Mouse (Mus musculus): ENCODE data around the gene Gm8994. TPM values are rescaled to one million over a fixed set of nuclear protein-coding genes. Genes with fewer than 3 reads are reported as not detected.
"Not testable (repeated sequence)": the region's sequence is repeated elsewhere in the genome, so short reads cannot be mapped to it uniquely, and the experiment has no call there.

Gm8994 gene
- polyA plus RNA-seq, 1 experiment from 2014 or later: not detected

GRCm38 (mm10) chr6:136328416-136328815, 1.1 kb downstream of the Gm8994 start:
- not testable (repeated sequence) for H3K4me2 ChIP-seq (replicated peaks); H3K4me1 ChIP-seq; H3K4me3 ChIP-seq; H3K27ac ChIP-seq; H3K36me3 ChIP-seq; H3K27me3 ChIP-seq; ATAC-seq (ENCODE audit: low FRiP score); H3K9ac ChIP-seq; H3K9me3 ChIP-seq (replicated peaks)
- 95% methylated on average over 26 of the region's 26 CpGs for WGBS

GRCm38 (mm10) chr6:136340669-136341068, 13.3 kb downstream of the Gm8994 start:
- H3K4me2 ChIP-seq (replicated peaks): no peak overlapping the region
- no peak overlapping the region for H3K27ac ChIP-seq
- 88% methylated on average over 5 of the region's 5 CpGs for WGBS
- no peak for ATAC-seq (ENCODE audit: low FRiP score)
- no peaks in the 10 kb centered on the region for H3K4me1 ChIP-seq
- no peaks in the 10 kb centered on the region for H3K9me3 ChIP-seq (replicated peaks)
- H3K9ac ChIP-seq: no peak overlapping the region
- H3K27me3 ChIP-seq: no peaks in the 10 kb centered on the region
- no peaks in the 10 kb centered on the region for H3K36me3 ChIP-seq
- no peak overlapping the region for H3K4me3 ChIP-seq

DNA sequence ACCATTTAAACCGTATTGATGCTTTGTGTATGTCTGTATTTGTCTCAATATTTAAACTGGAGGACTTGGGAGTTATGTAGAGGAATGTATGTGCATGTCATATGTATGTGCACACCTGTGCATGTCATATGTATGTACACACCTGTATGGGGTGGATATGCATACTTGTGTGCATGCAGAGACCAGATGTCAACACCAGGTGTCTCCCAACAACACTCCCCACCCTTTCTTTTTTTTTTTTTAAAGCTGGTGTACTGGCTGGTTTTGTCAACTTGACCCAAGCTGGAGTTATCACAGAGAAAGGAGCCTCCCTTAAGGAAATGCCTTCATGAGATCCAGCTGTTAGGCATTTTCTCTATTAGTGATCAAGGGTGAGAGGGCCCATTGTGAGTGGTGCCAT, 13.8 kb downstream of the Gm8994 start:
- H3K4me1 ChIP-seq: no peaks in the 10 kb centered on the region
- no peaks in the 10 kb centered on the region for H3K36me3 ChIP-seq
- no peak overlapping the region for H3K9ac ChIP-seq
- H3K4me3 ChIP-seq: no peak overlapping the region
- 94% methylated on average over 1 of the region's 1 CpGs for WGBS
- ATAC-seq (ENCODE audit: low FRiP score): no peak
- no peaks in the 10 kb centered on the region for H3K27me3 ChIP-seq
- H3K27ac ChIP-seq: no peak overlapping the region
- H3K9me3 ChIP-seq (replicated peaks): no peaks in the 10 kb centered on the region
- no peak overlapping the region for H3K4me2 ChIP-seq (replicated peaks)

GRCm38 (mm10) chr6:136343868-136344267, 16.5 kb downstream of the Gm8994 start:
- Histone ChIP-seq H3K4me2 (replicated peaks) (no peak overlapping the region), H3K27me3 (no peaks in the 10 kb centered on the region), H3K4me3 (no peak overlapping the region), H3K9me3 (replicated peaks) (no peaks in the 10 kb centered on the region), H3K4me1 (0 out of 2 replicates have a peak, but pooled peaks cover 3% of the 10 kb centered on the region), H3K9ac (no peak overlapping the region), H3K27ac (no peak overlapping the region), H3K36me3 (no peaks in the 10 kb centered on the region)
- no peak for ATAC-seq (ENCODE audit: low FRiP score)
- 90% methylated on average over 7 of the region's 7 CpGs for WGBS

GRCm38 (mm10) chr6:136345034-136345433, 17.7 kb downstream of the Gm8994 start:
- no peaks in the 10 kb centered on the region for H3K36me3 ChIP-seq
- no peaks in the 10 kb centered on the region for H3K27me3 ChIP-seq
- 0 out of 2 replicates have a peak, but pooled peaks cover 3% of the 10 kb centered on the region for H3K4me1 ChIP-seq
- H3K9me3 ChIP-seq (replicated peaks): no peaks in the 10 kb centered on the region
- H3K4me3 ChIP-seq: no peak overlapping the region
- H3K9ac ChIP-seq: no peak overlapping the region
- ATAC-seq (ENCODE audit: low FRiP score): no peak
- WGBS: 85% methylated on average over 6 of the region's 6 CpGs
- H3K4me2 ChIP-seq (replicated peaks): no peak overlapping the region
- no peak overlapping the region for H3K27ac ChIP-seq

DNA sequence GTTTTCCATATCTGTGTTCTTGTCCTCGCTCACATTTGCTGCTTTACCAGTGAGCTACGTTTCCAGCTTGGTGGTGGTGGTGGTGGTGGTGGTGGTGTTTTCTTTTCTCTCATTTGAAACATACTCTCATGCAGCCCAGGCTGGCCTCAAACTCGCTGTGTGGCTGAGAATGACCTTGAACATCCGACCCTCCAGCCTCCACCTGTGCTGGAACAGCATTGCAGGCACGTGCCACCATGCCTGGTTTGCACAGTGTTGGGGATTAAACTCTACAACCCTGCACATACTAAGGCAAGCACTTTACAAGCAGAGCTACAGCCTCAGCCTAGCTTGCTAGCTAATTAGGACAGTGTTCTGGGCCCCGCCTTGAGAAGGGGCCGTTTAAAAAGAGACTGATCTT, 18.3 kb downstream of the Gm8994 start:
- WGBS: 93% methylated on average over 7 of the region's 7 CpGs

GRCm38 (mm10) chr6:136347053-136347452, 19.7 kb downstream of the Gm8994 start:
- no peak for ATAC-seq (ENCODE audit: low FRiP score)
- Histone ChIP-seq H3K4me3 (no peak overlapping the region), H3K9me3 (replicated peaks) (no peaks in the 10 kb centered on the region), H3K27me3 (no peaks in the 10 kb centered on the region), H3K9ac (no peak overlapping the region), H3K4me1 (0 out of 2 replicates have a peak, but pooled peaks cover 3% of the 10 kb centered on the region), H3K36me3 (no peaks in the 10 kb centered on the region), H3K27ac (no peak overlapping the region), H3K4me2 (replicated peaks) (no peak overlapping the region)
- 40% methylated on average over 5 of the region's 5 CpGs for WGBS

More for the DNA sequence above, 18.3 kb downstream of the Gm8994 start:
- Histone ChIP-seq H3K27me3 (no peaks in the 10 kb centered on the region), H3K4me2 (replicated peaks) (no peak overlapping the region), H3K4me1 (0 out of 2 replicates have a peak, but pooled peaks cover 3% of the 10 kb centered on the region), H3K27ac (no peak overlapping the region), H3K9me3 (replicated peaks) (no peaks in the 10 kb centered on the region), H3K4me3 (no peak overlapping the region), H3K36me3 (no peaks in the 10 kb centered on the region), H3K9ac (no peak overlapping the region)
- ATAC-seq (ENCODE audit: low FRiP score): no peak

DNA sequence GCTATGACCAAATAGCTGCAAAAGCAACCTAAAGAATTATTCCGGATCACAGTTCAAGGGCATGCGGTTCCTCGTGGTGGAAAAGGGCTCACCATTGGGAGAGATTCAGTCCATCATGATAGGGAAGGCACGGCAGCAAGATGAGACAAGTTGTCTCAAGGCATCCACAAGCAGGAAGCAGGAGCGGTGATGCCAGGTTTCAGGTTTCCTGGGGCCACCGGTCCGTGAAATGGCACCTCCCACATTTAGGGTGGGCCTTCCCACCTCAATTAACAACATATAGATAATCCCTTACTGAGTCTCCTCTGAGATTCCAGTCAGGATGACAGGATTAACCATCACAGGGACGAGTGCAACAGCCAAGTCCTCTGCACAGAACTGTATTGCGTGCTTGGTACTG, 20.3 kb downstream of the Gm8994 start:
- Histone ChIP-seq H3K4me1 (0 out of 2 replicates have a peak, but pooled peaks cover 3% of the 10 kb centered on the region), H3K9ac (no peak overlapping the region), H3K27ac (no peak overlapping the region), H3K4me2 (replicated peaks) (no peak overlapping the region), H3K27me3 (no peaks in the 10 kb centered on the region), H3K9me3 (replicated peaks) (no peaks in the 10 kb centered on the region), H3K36me3 (no peaks in the 10 kb centered on the region), H3K4me3 (no peak overlapping the region)
- no peak for ATAC-seq (ENCODE audit: low FRiP score)
- WGBS: 60% methylated on average over 9 of the region's 9 CpGs

- no peak overlapping the region for H3K4me2 ChIP-seq (replicated peaks)
- H3K4me1 ChIP-seq: no peaks in the 10 kb centered on the region
- H3K9me3 ChIP-seq (replicated peaks): no peaks in the 10 kb centered on the region
- H3K4me3 ChIP-seq: no peak overlapping the region
- H3K27me3 ChIP-seq: no peaks in the 10 kb centered on the region
- peak; percentile 35; the same call in 1 of the 2 replicates for ATAC-seq (ENCODE audit: low FRiP score)
- no peak overlapping the region for H3K9ac ChIP-seq
- WGBS: 42% methylated on average over 11 of the region's 11 CpGs
- H3K27ac ChIP-seq: no peak overlapping the region
- no peaks in the 10 kb centered on the region for H3K36me3 ChIP-seq
Measured at GRCm38 (mm10) chr6:136353399-136354184, 26.3 kb downstream of the Gm8994 start.

DNA sequence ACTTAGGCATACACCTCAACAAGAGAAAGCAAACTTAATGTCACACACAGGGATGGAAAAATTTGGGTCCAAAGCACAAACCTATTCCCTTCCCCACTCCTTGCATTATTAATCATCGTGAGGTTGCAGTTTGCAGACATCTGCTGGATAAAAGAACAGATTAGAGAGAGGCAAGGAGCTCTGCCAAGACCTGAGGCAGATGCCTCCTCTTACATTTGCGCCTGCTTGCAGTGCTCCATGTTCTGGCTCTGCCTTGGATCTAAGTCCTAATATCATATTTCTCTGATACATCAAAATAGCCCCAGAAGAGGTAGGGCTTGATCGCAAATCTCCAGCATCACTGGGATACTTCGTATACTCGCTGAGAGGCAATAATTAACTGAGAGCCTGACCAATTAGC, 31.1 kb downstream of the Gm8994 start:
- no peaks in the 10 kb centered on the region for H3K27me3 ChIP-seq
- no peaks in the 10 kb centered on the region for H3K36me3 ChIP-seq
- no peak overlapping the region for H3K9ac ChIP-seq
- no peak overlapping the region for H3K4me3 ChIP-seq
- H3K4me2 ChIP-seq (replicated peaks): no peak overlapping the region
- H3K9me3 ChIP-seq (replicated peaks): no peaks in the 10 kb centered on the region
- no peaks in the 10 kb centered on the region for H3K4me1 ChIP-seq
- H3K27ac ChIP-seq: no peak overlapping the region
- no peak for ATAC-seq (ENCODE audit: low FRiP score)
- WGBS: 85% methylated on average over 5 of the region's 5 CpGs

- H3K4me1 ChIP-seq: no peaks in the 10 kb centered on the region; the same call in 1 of the 2 replicates
- no peaks in the 10 kb centered on the region for H3K36me3 ChIP-seq
- H3K9me3 ChIP-seq (replicated peaks): no peaks in the 10 kb centered on the region
- ATAC-seq (ENCODE audit: low FRiP score): no peak
- no peak overlapping the region for H3K4me2 ChIP-seq (replicated peaks)
- WGBS: 88% methylated on average over 8 of the region's 8 CpGs
- H3K4me3 ChIP-seq: no peak overlapping the region
- no peak overlapping the region for H3K27ac ChIP-seq
- no peaks in the 10 kb centered on the region for H3K27me3 ChIP-seq
- no peak overlapping the region for H3K9ac ChIP-seq
Measured at GRCm38 (mm10) chr6:136363313-136363712, 36.0 kb downstream of the Gm8994 start.

GRCm38 (mm10) chr6:136364008-136364407, 36.7 kb downstream of the Gm8994 start:
- Histone ChIP-seq H3K9me3 (replicated peaks) (no peaks in the 10 kb centered on the region), H3K27me3 (no peaks in the 10 kb centered on the region), H3K4me3 (no peak overlapping the region), H3K4me2 (replicated peaks) (no peak overlapping the region), H3K4me1 (no peaks in the 10 kb centered on the region; the same call in 1 of the 2 replicates), H3K27ac (no peak overlapping the region), H3K36me3 (no peaks in the 10 kb centered on the region), H3K9ac (no peak overlapping the region)
- no peak for ATAC-seq (ENCODE audit: low FRiP score)
- 71% methylated on average over 4 of the region's 4 CpGs for WGBS

Data from hindbrain, embryonic 12.5 days (tissue).